Mouse (Mus musculus) heart, adult 2 months (tissue): ENCODE results near the gene Rreb1. TPM values are rescaled to one million over a fixed set of nuclear protein-coding genes. Genes with fewer than 3 reads are reported as not detected.
A peak's percentile ranks its signal among the peaks of the same experiment; 100 is the strongest.

ENCODE experiments used
- DNase-seq, 2 experiments: peaks; one replicate each; pipeline ENCODE4 v3.0.0; 2021
- H3K27ac ChIP-seq: fragments of 200-600 bp; 2 replicates; pipeline ENCODE4 v1.8.1; 2022
- H3K27me3 ChIP-seq: fragments of 200-500 bp; 2 replicates; pipeline ENCODE4 v1.6.1; 2012; ENCODE audit warnings: mild to moderate bottlenecking, low read length, inconsistent platforms, mixed read lengths; ENCODE audit not compliant: control insufficient read depth, insufficient read depth
- H3K36me3 ChIP-seq: fragments of 200-500 bp; 2 replicates; pipeline ENCODE4 v1.6.1; 2012; ENCODE audit warnings: low read length, inconsistent platforms; ENCODE audit not compliant: control insufficient read depth, insufficient read depth
- H3K4me1 ChIP-seq: fragments of 200-500 bp; 2 replicates; pipeline ENCODE4 v1.6.1; 2011; ENCODE audit warnings: low read length; ENCODE audit not compliant: control insufficient read depth, insufficient read depth
- H3K4me3 ChIP-seq: fragments of 200-600 bp; 2 replicates; pipeline ENCODE4 v1.8.1; 2022
- H3K79me2 ChIP-seq: fragments of 200-500 bp; replicated peaks from 2 replicates; pipeline ENCODE4 v1.6.1; 2012; ENCODE audit warnings: mild to moderate bottlenecking, inconsistent platforms, low read length, moderate library complexity, mixed read lengths; ENCODE audit not compliant: control insufficient read depth, insufficient read depth
- H3K9ac ChIP-seq: fragments of 200-500 bp; 2 replicates; pipeline ENCODE4 v1.6.1; 2012; ENCODE audit warnings: low read depth, mild to moderate bottlenecking, control low read depth, inconsistent platforms, low read length, mixed read lengths
- CTCF ChIP-seq: fragments of 200-600 bp; IDR thresholded peaks from 2 replicates; pipeline ENCODE4 v1.8.1; 2022; ENCODE audit warnings: antibody characterized with exemption, mild to moderate bottlenecking, moderate library complexity
- EP300 ChIP-seq: fragments of 200-500 bp; IDR thresholded peaks from 2 replicates; pipeline ENCODE4 v1.6.1; 2011; ENCODE audit warnings: low read depth, low read length, control low read depth; ENCODE audit not compliant: insufficient read depth
- POLR2A ChIP-seq: fragments of 200-500 bp; IDR thresholded peaks from 2 replicates; pipeline ENCODE4 v1.6.1; 2011; ENCODE audit warnings: mild to moderate bottlenecking, low read depth, low read length, control low read depth; ENCODE audit not compliant: insufficient read depth
- WGBS: fragments of 180-500 bp; shearing (Covaris S2); methylation state at CpG from one replicate; pipeline ENCODE4 v1.1.7; 2018; 5-methylcytosine and 5-hydroxymethylcytosine counted together
- intact Hi-C: fragments of 180-260 bp; cut with DNase I; formaldehyde crosslinking; loops from one replicate; pipeline ENCODE4 v1.15.1; 2025
- polyA plus RNA-seq: library from polyadenylated mRNA; depleted of rRNA; stranded (reverse); fragments of >200 nt; gene quantifications from 2 replicates; pipeline ENCODE4 v1.2.3, GENCODE M21; 2012
- total RNA-seq, 2 experiments: library from RNA; stranded (reverse); gene quantifications; 2 replicates each; pipeline ENCODE4 v1.2.3; 2021

Gene Rreb1
- total and polyA plus RNA-seq, 3 experiments: 12.8 to 57.5 (median 34.3) TPM

DNA sequence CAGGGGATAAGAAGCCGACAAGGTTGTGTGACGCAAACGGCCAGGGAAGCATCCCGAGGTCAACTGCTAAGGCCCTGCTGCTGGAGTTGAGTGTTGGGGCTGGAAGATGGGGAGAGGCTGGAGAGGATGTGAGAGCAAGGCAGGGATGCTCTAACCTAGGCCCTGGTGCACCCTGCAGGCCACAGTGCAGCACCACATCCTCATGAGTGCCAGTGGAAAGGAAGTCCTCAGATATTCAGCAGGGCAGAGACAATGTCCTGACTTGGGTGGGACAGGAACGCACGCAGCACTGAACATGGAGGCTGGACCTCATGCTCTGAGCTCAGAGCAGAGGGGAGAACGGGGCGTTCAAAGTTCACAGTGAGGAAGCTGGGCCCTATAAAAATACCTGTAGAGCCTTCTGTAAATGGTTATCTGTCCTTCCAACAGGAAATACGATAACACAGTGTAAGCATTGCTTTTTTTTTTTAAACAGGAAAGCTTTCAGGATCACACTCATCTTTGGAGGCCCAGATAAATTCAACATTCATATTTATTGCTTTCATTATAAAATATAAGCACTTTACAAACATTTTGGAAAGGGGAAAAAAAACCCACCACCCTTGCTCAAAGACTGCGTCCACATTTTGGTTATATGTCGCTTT, 192.8 kb downstream of the Rreb1 start:
- Histone ChIP-seq H3K9ac (no peak overlapping the region), H3K4me3 (no peak overlapping the region), H3K27ac (no peak overlapping the region), H3K4me1 (peaks cover 1% of the 10 kb centered on the region; the same call in 1 of the 2 replicates), H3K27me3 (no peaks in the 10 kb centered on the region), H3K79me2 (no peaks in the 10 kb centered on the region), H3K36me3 (no peaks in the 10 kb centered on the region)
- TF ChIP-seq POLR2A: no peak
- peak; percentile 45 for TF ChIP-seq CTCF
- DNase-seq: no peak
- WGBS: 58% methylated on average over 11 of the region's 11 CpGs
- intact Hi-C loops: no loop called here

DNA sequence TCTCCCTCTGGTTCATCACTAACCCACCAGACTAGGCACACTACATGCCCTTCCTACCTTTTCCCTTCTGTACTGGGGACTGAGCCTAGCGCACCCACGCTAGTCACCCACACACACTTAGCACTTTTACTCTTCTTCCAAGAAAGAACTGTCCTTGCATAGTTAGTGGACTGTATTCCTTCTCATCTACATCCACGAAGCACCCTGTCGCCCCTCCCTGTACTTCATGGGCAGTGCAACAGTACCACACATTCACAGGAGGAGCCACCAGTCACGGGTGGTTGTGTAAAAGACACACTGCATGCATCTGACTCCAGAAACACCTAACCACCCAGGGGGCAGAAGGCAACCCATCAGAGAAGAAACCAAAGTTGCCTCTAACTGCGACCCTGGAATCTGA, 195.8 kb downstream of the Rreb1 start:
- WGBS: 83% methylated on average over 6 of the region's 6 CpGs

DNA sequence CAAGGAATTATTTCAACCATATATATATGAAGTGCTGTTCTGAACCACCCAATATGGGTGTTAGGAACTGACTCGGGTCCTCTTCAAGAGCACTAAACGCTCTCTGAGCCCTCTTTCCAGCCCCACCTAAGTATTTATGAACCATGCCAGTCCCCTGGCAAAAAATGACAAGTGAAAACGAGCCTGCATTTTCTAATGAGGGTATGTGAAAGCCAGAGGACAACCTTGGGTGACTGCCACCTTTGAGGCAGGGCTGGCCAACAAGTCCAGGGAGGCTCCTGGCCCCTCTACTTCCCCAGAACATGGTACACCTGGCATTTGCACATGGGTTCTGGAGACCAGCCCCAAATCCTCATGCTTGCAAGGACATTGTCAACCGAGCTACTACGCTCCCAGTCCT, 196.5 kb downstream of the Rreb1 start:
- intact Hi-C loops: no loop called here
- WGBS: 89% methylated on average over 5 of the region's 5 CpGs
- H3K4me1 ChIP-seq: no peaks in the 10 kb centered on the region
- H3K27ac ChIP-seq: no peak overlapping the region
- H3K9ac ChIP-seq: no peak overlapping the region
- H3K4me3 ChIP-seq: no peak overlapping the region
- no peak for DNase-seq
- no peaks in the 10 kb centered on the region; the same call in 1 of the 2 replicates for H3K36me3 ChIP-seq
- TF ChIP-seq EP300 (no peak), POLR2A (no peak), CTCF (no peak)
- H3K27me3 ChIP-seq: no peaks in the 10 kb centered on the region
- H3K79me2 ChIP-seq: no peaks in the 10 kb centered on the region

More for the DNA sequence above, 195.8 kb downstream of the Rreb1 start:
- no peaks in the 10 kb centered on the region for H3K79me2 ChIP-seq
- H3K27ac ChIP-seq: no peak overlapping the region
- no peak for TF ChIP-seq POLR2A
- TF ChIP-seq EP300: no peak
- no peak for TF ChIP-seq CTCF
- H3K27me3 ChIP-seq: no peaks in the 10 kb centered on the region
- H3K4me1 ChIP-seq: peaks cover 1% of the 10 kb centered on the region; the same call in 1 of the 2 replicates
- no peak for DNase-seq
- intact Hi-C loops: no loop called here
- H3K9ac ChIP-seq: no peak overlapping the region
- H3K4me3 ChIP-seq: no peak overlapping the region
- no peaks in the 10 kb centered on the region; the same call in 1 of the 2 replicates for H3K36me3 ChIP-seq

DNA sequence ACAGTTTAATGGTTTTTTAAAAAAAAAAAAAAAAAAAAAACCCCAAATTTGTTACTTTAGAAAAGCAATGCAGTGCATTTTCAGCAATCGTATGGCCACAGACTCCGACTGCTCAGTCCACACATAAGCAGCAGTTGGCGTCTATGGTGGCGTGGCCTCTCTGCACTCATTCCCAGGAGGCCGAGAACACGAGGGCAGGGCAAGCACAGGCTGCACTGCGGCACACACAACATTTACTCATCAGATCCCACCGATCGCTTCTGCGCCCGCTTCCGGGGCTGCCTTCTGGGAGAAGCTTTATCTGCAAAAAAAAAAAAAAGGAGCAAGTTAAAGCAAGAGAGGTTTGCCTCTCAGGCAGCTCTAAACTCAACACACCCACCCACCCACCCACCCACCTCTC, 201.3 kb downstream of the Rreb1 start:
- Histone ChIP-seq H3K79me2 (no peaks in the 10 kb centered on the region), H3K4me1 (no peaks in the 10 kb centered on the region), H3K4me3 (no peak overlapping the region), H3K27ac (no peak overlapping the region), H3K9ac (no peak overlapping the region), H3K36me3 (peaks cover 2% of the 10 kb centered on the region), H3K27me3 (no peaks in the 10 kb centered on the region)
- no peak for DNase-seq
- TF ChIP-seq EP300 (no peak), POLR2A (no peak), CTCF (no peak)
- 88% methylated on average over 12 of the region's 12 CpGs for WGBS
- intact Hi-C loops: no loop called here

DNA sequence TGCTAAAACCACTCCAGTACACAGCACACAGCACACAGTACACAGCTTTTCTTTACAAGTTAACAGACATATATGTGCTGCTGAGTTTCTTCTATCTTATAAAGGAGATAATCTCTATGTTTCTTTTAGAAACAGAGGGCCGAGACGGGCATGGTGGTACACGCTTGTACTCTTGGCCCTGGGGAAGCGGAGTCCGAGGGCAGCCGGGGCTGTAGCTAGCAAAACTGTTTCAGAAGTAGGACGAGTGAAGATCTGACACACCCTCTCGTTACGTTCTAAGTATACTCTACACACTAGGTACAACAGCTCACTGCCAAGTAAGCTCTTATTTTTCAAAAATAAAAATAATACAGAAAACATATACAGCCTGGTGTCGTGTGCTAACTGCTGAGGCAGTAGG, 202.1 kb downstream of the Rreb1 start:
- peaks cover 2% of the 10 kb centered on the region for H3K36me3 ChIP-seq
- TF ChIP-seq EP300 (no peak), POLR2A (no peak), CTCF (no peak)
- no peak overlapping the region for H3K27ac ChIP-seq
- intact Hi-C loops: no loop called here
- no peak overlapping the region for H3K4me3 ChIP-seq
- 90% methylated on average over 10 of the region's 10 CpGs for WGBS
- DNase-seq: no peak
- no peaks in the 10 kb centered on the region for H3K4me1 ChIP-seq
- no peak overlapping the region for H3K9ac ChIP-seq
- no peaks in the 10 kb centered on the region for H3K79me2 ChIP-seq
- H3K27me3 ChIP-seq: no peaks in the 10 kb centered on the region

DNA sequence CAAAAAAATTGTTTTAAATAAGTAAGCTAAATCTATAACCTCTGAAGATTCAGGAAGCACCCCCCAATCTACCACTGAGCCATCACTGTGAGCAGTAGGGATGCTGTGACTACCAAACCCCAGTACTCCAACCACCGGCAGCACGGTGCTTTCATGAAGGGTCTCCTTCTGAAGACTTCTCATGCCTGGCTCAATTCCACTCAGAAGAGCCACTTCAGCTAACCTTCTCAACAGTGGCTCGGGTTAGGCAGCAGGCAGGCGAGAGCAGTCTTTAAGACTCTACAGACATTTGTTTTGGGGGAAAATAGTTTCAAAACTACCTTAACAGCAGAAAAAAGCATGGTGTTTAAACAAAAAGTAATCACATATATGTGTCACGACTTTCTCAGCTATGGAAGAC, 202.9 kb downstream of the Rreb1 start:
- intact Hi-C loops: no loop called here
- DNase-seq: no peak
- Histone ChIP-seq H3K9ac (no peak overlapping the region), H3K27ac (no peak overlapping the region), H3K36me3 (peaks cover 5% of the 10 kb centered on the region), H3K27me3 (no peaks in the 10 kb centered on the region), H3K79me2 (no peaks in the 10 kb centered on the region), H3K4me1 (no peaks in the 10 kb centered on the region), H3K4me3 (no peak overlapping the region)
- TF ChIP-seq POLR2A (no peak), CTCF (no peak), EP300 (no peak)
- WGBS: 78% methylated on average over 5 of the region's 5 CpGs
